Mouse (Mus musculus) testis, adult 2 months (tissue): Measurements from ENCODE around the gene Hgf.

Source experiments
- CTCF ChIP-seq: fragments of 200-500 bp; IDR thresholded peaks from 2 replicates; pipeline ENCODE4 v1.5.1; 2012; ENCODE audit warnings: low read depth, mild to moderate bottlenecking, inconsistent platforms, low read length, moderate library complexity; ENCODE audit not compliant: control insufficient read depth, insufficient read depth, insufficient replicate concordance
- POLR2A ChIP-seq: fragments of 200-500 bp; IDR thresholded peaks from 2 replicates; pipeline ENCODE4 v1.6.1; 2012; ENCODE audit warnings: low read depth, mild to moderate bottlenecking, inconsistent platforms, low read length, moderate library complexity; ENCODE audit not compliant: control insufficient read depth

DNA sequence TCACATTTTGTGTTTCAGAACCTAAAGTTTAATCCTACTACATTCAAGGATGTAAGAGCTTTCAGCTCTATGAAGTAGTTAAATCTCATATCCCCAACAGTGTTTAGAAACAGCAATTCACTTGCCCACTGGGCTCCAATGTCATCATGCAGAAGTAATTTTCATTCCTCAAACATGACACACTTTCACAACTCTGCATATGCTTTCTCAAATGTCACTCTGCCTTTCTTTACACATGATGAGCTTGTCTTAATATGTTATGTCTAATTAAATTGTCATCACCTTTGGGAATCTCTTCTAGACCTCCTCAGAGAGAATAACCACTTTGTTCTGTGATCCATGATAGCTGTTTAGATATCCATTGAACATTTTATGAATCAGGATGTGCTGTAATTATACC is 94.4 kb downstream of the Hgf start:
- no peak for TF ChIP-seq POLR2A
- TF ChIP-seq CTCF, result no peak
